In genomic region chr4:131060706-131061105, GRCm38 (mm10) we compare ENCODE assay signal across 13 mouse cellular contexts.
A peak's percentile ranks its signal among the peaks of the same experiment; 100 is the strongest.
DNase-seq lines count a peak whose midpoint lies in the region; ATAC-seq lines count a peak whose summit lies in the region.
"Had no signal": no experiment of that assay in that cellular context is flagged by ENCODE, and none has a peak within 500 bp of the region (broad histone marks: within the 10 kb centered on the region; RNA-seq: fewer than 3 reads in every experiment).

No protein-coding gene starts in this region.

- H3K4me2 ChIP-seq in forebrain, embryonic 12.5 days, result no peak overlapping the region
- H3K4me2 ChIP-seq in intestine, embryonic 16.5 days (ENCODE audit: low read depth, low read length), result no peak overlapping the region
- H3K4me2 ChIP-seq: embryonic facial prominence, embryonic 12.5 days; heart, embryonic 12.5 days; limb, embryonic 12.5 days had no signal

- DNase-seq in left cerebral cortex, postnatal 4 days, result peak; percentile 48
- DNase-seq in left cerebral cortex, adult 9 months (ENCODE audit: low spot score in 2 of 2), result no peak
- peak; percentile 15 for DNase-seq in retina, adult 2 months (ENCODE audit: low read depth, low spot score)
- no peak for DNase-seq in urinary bladder, adult 18-20 months (ENCODE audit: low spot score in 2 of 2)
- no peak for DNase-seq in layer of hippocampus, adult 18-20 months (ENCODE audit: low spot score in 2 of 2)
- DNase-seq in frontal cortex, postnatal 14 days (ENCODE audit: low spot score in 2 of 2), result no peak
- DNase-seq: adrenal gland, adult 2 months; lung, postnatal 10 days had no signal

- H3K27me3 ChIP-seq in forebrain, embryonic 12.5 days, result 0 out of 2 replicates have a peak, but pooled peaks cover 4% of the 10 kb centered on the region
- H3K27me3 ChIP-seq in intestine, embryonic 16.5 days (replicated peaks; ENCODE audit: control insufficient read depth, insufficient read depth, low read length), result no peaks in the 10 kb centered on the region

- intact Hi-C loops in left cerebral cortex, postnatal 4 days (cut with DNase I), result no loop called here

- peaks cover 37% of the 10 kb centered on the region for H3K4me1 ChIP-seq in forebrain, embryonic 12.5 days
- no peaks in the 10 kb centered on the region for H3K4me1 ChIP-seq in intestine, embryonic 16.5 days (ENCODE audit: control insufficient read depth, insufficient read depth, low read length)
- H3K4me1 ChIP-seq: embryonic facial prominence, embryonic 12.5 days; heart, embryonic 12.5 days had no signal

- H3K4me3 ChIP-seq in forebrain, embryonic 12.5 days (replicated peaks), result no peak overlapping the region
- H3K4me3 ChIP-seq in intestine, embryonic 16.5 days (ENCODE audit: low read length), result no peak overlapping the region
- H3K4me3 ChIP-seq: embryonic facial prominence, embryonic 12.5 days; heart, embryonic 12.5 days; limb, embryonic 12.5 days had no signal

- ATAC-seq in forebrain, embryonic 12.5 days (ENCODE audit: low FRiP score), result peak; percentile 80
- 0 out of 2 replicates have a peak, but pooled peaks have one; percentile 28 for ATAC-seq in intestine, embryonic 16.5 days

- H3K9ac ChIP-seq in forebrain, embryonic 12.5 days, result no peak overlapping the region
- no peak overlapping the region for H3K9ac ChIP-seq in intestine, embryonic 16.5 days (ENCODE audit: low read depth, low read length)
- H3K9ac ChIP-seq: embryonic facial prominence, embryonic 12.5 days; heart, embryonic 12.5 days; limb, embryonic 12.5 days had no signal

- H3K27ac ChIP-seq in forebrain, embryonic 12.5 days, result peak overlapping the region; percentile 3
- no peak overlapping the region for H3K27ac ChIP-seq in intestine, embryonic 16.5 days (ENCODE audit: low read length)
- H3K27ac ChIP-seq: embryonic facial prominence, embryonic 12.5 days; limb, embryonic 12.5 days had no signal

- 14% methylated on average over 2 of the region's 2 CpGs for WGBS in forebrain, embryonic 12.5 days
- WGBS in intestine, embryonic 16.5 days, result 20% methylated on average over 2 of the region's 2 CpGs

- no peaks in the 10 kb centered on the region for H3K36me3 ChIP-seq in forebrain, embryonic 12.5 days (replicated peaks)
- H3K36me3 ChIP-seq in intestine, embryonic 16.5 days (ENCODE audit: control insufficient read depth, insufficient read depth, low read length), result no peaks in the 10 kb centered on the region
- H3K36me3 ChIP-seq: embryonic facial prominence, embryonic 12.5 days; heart, embryonic 12.5 days; limb, embryonic 12.5 days had no signal

- H3K9me3 ChIP-seq in forebrain, embryonic 12.5 days, result no peaks in the 10 kb centered on the region
- H3K9me3 ChIP-seq in intestine, embryonic 16.5 days (ENCODE audit: control insufficient read depth, low read length), result no peaks in the 10 kb centered on the region
- H3K9me3 ChIP-seq: embryonic facial prominence, embryonic 12.5 days; heart, embryonic 12.5 days; limb, embryonic 12.5 days had no signal

Comparison
In these comparisons a context has a peak if more than half of its experiments do, and no peak if none do; other contexts are left out.
1. DNase-seq: peak in left cerebral cortex, postnatal 4 days (single experiment) and retina, adult 2 months (single experiment); none in left cerebral cortex, adult 9 months (0 of 2), urinary bladder, adult 18-20 months (0 of 2), layer of hippocampus, adult 18-20 months (0 of 2) and frontal cortex, postnatal 14 days (0 of 2).